Mouse (Mus musculus): ENCODE data around the gene Cd19. TPM values are rescaled to one million over a fixed set of nuclear protein-coding genes. Genes with fewer than 3 reads are reported as not detected.
"Not testable (repeated sequence)": the region's sequence is repeated elsewhere in the genome, so short reads cannot be mapped to it uniquely, and the experiment has no call there.

Cd19 gene
- polyA plus RNA-seq, 1 experiment from 2014 or later: not detected

- no peak for ATAC-seq (ENCODE audit: low FRiP score, low read depth)
- no peak overlapping the region for H3K4me3 ChIP-seq
- H3K27ac ChIP-seq: no peak overlapping the region
- H3K27me3 ChIP-seq (replicated peaks): no peaks in the 10 kb centered on the region
- H3K9ac ChIP-seq: no peak overlapping the region
- WGBS: 13% methylated on average over 5 of the region's 5 CpGs
- H3K4me2 ChIP-seq (replicated peaks): no peak overlapping the region
- no peaks in the 10 kb centered on the region for H3K9me3 ChIP-seq
- H3K4me1 ChIP-seq: peaks cover 7% of the 10 kb centered on the region
- H3K36me3 ChIP-seq: no peaks in the 10 kb centered on the region
These were observed 15.1 kb downstream of the Cd19 start for GRCm38 (mm10) chr7:126399548-126399947.

- 90% methylated on average over 4 of the region's 4 CpGs for WGBS
- no peaks in the 10 kb centered on the region for H3K27me3 ChIP-seq (replicated peaks)
- no peak overlapping the region for H3K4me2 ChIP-seq (replicated peaks)
- no peaks in the 10 kb centered on the region for H3K9me3 ChIP-seq
- no peak overlapping the region for H3K9ac ChIP-seq
- H3K27ac ChIP-seq: no peak overlapping the region
- H3K4me1 ChIP-seq: peaks cover 7% of the 10 kb centered on the region
- H3K36me3 ChIP-seq: no peaks in the 10 kb centered on the region
- ATAC-seq (ENCODE audit: low FRiP score, low read depth): no peak
- H3K4me3 ChIP-seq: no peak overlapping the region
These were observed 16.9 kb downstream of the Cd19 start for GRCm38 (mm10) chr7:126397822-126398221.

- Histone ChIP-seq H3K27me3 (replicated peaks) (no peaks in the 10 kb centered on the region), H3K4me2 (replicated peaks) (0 out of 2 replicates have a peak overlapping the region, but pooled peaks have one; percentile 32), H3K9me3 (no peaks in the 10 kb centered on the region), H3K9ac (no peak overlapping the region), H3K4me1 (peaks cover 7% of the 10 kb centered on the region), H3K4me3 (no peak overlapping the region), H3K36me3 (no peaks in the 10 kb centered on the region), H3K27ac (no peak overlapping the region)
- WGBS: 57% methylated on average over 6 of the region's 6 CpGs
- no peak for ATAC-seq (ENCODE audit: low FRiP score, low read depth)
These were observed 17.5 kb downstream of the Cd19 start for GRCm38 (mm10) chr7:126397221-126397620.

- 0 out of 2 replicates have a peak, but pooled peaks cover 3% of the 10 kb centered on the region for H3K36me3 ChIP-seq
- H3K4me2 ChIP-seq (replicated peaks): peak within 1 kb of the TSS; percentile 73
- H3K27me3 ChIP-seq (replicated peaks): no peaks in the 10 kb centered on the region
- peaks cover 7% of the 10 kb centered on the region for H3K4me1 ChIP-seq
- H3K27ac ChIP-seq: no peak within 1 kb of the TSS
- no peaks in the 10 kb centered on the region for H3K9me3 ChIP-seq
- ATAC-seq (ENCODE audit: low FRiP score, low read depth): peak; percentile 100
- H3K4me3 ChIP-seq: peak within 1 kb of the TSS; percentile 68
- WGBS: 0% methylated on average over 59 of the region's 59 CpGs
- peak within 1 kb of the TSS; percentile 72 for H3K9ac ChIP-seq
These were observed 18.2 kb downstream of the Cd19 start, which contains the start of gene Nfatc2ip for GRCm38 (mm10) chr7:126396298-126397119. Gene Nfatc2ip (minus strand): TSS chr7:126396737.

- H3K9ac ChIP-seq; H3K27ac ChIP-seq; H3K4me3 ChIP-seq; H3K4me2 ChIP-seq (replicated peaks); ATAC-seq (ENCODE audit: low FRiP score, low read depth); H3K27me3 ChIP-seq (replicated peaks); H3K4me1 ChIP-seq; H3K9me3 ChIP-seq: not testable (repeated sequence)
- H3K36me3 ChIP-seq: peaks cover 32% of the 10 kb centered on the region
- 92% methylated on average over 7 of the region's 7 CpGs for WGBS
These were observed 22.4 kb downstream of the Cd19 start for GRCm38 (mm10) chr7:126392086-126392884.

GRCm38 (mm10) chr7:126388185-126388584 lies 26.5 kb downstream of the Cd19 start:
- Histone ChIP-seq H3K4me2 (replicated peaks) (no peak overlapping the region), H3K27me3 (replicated peaks) (no peaks in the 10 kb centered on the region), H3K9me3 (no peaks in the 10 kb centered on the region), H3K9ac (no peak overlapping the region), H3K4me1 (no peaks in the 10 kb centered on the region), H3K36me3 (peaks cover 60% of the 10 kb centered on the region), H3K27ac (no peak overlapping the region), H3K4me3 (no peak overlapping the region)
- WGBS: 96% methylated on average over 1 of the region's 1 CpGs
- ATAC-seq (ENCODE audit: low FRiP score, low read depth): no peak

- no peaks in the 10 kb centered on the region for H3K27me3 ChIP-seq (replicated peaks)
- no peak for ATAC-seq (ENCODE audit: low FRiP score, low read depth)
- WGBS: 93% methylated on average over 5 of the region's 5 CpGs
- peaks cover 38% of the 10 kb centered on the region for H3K36me3 ChIP-seq
- no peak overlapping the region for H3K27ac ChIP-seq
- no peak overlapping the region for H3K4me3 ChIP-seq
- no peaks in the 10 kb centered on the region for H3K9me3 ChIP-seq
- H3K4me2 ChIP-seq (replicated peaks): no peak overlapping the region
- H3K4me1 ChIP-seq: no peaks in the 10 kb centered on the region
- no peak overlapping the region for H3K9ac ChIP-seq
These were observed 31.1 kb downstream of the Cd19 start for GRCm38 (mm10) chr7:126383565-126383964.

- Histone ChIP-seq H3K9me3 (no peaks in the 10 kb centered on the region), H3K4me3 (peak within 1 kb of the TSS; percentile 85), H3K27me3 (replicated peaks) (no peaks in the 10 kb centered on the region), H3K27ac (peak within 1 kb of the TSS; percentile 42; the same call in 1 of the 2 replicates), H3K4me1 (peaks cover 18% of the 10 kb centered on the region), H3K9ac (peak within 1 kb of the TSS; percentile 88), H3K36me3 (peaks cover 23% of the 10 kb centered on the region), H3K4me2 (replicated peaks) (peak within 1 kb of the TSS; percentile 99)
- under 1% methylated on average over 33 of the region's 33 CpGs for WGBS
- ATAC-seq (ENCODE audit: low FRiP score, low read depth): peak; percentile 97
These were observed 37.2 kb downstream of the Cd19 start, which contains the start of gene Spns1 for GRCm38 (mm10) chr7:126377278-126378158. Gene Spns1 (minus strand): TSS chr7:126377450.

GRCm38 (mm10) chr7:126376903-126377277 lies 37.8 kb downstream of the Cd19 start:
- ATAC-seq (ENCODE audit: low FRiP score, low read depth): peak; percentile 78
- peak overlapping the region; percentile 85 for H3K4me3 ChIP-seq
- no peaks in the 10 kb centered on the region for H3K27me3 ChIP-seq (replicated peaks)
- peak overlapping the region; percentile 88 for H3K9ac ChIP-seq
- no peaks in the 10 kb centered on the region for H3K9me3 ChIP-seq
- H3K4me1 ChIP-seq: peaks cover 18% of the 10 kb centered on the region
- H3K27ac ChIP-seq: no peak overlapping the region
- H3K36me3 ChIP-seq: peaks cover 30% of the 10 kb centered on the region
- WGBS: 1% methylated on average over 27 of the region's 27 CpGs
- H3K4me2 ChIP-seq (replicated peaks): peak overlapping the region; percentile 99

GRCm38 (mm10) chr7:126375012-126375411 lies 39.7 kb downstream of the Cd19 start:
- H3K27ac ChIP-seq: no peak overlapping the region
- no peak overlapping the region for H3K9ac ChIP-seq
- no peaks in the 10 kb centered on the region for H3K9me3 ChIP-seq
- no peak for ATAC-seq (ENCODE audit: low FRiP score, low read depth)
- H3K4me3 ChIP-seq: no peak overlapping the region
- no peak overlapping the region for H3K4me2 ChIP-seq (replicated peaks)
- H3K4me1 ChIP-seq: peaks cover 18% of the 10 kb centered on the region
- H3K27me3 ChIP-seq (replicated peaks): no peaks in the 10 kb centered on the region
- peaks cover 48% of the 10 kb centered on the region for H3K36me3 ChIP-seq
- 82% methylated on average over 5 of the region's 5 CpGs for WGBS

- WGBS: 84% methylated on average over 6 of the region's 6 CpGs
- Histone ChIP-seq H3K27me3 (replicated peaks) (no peaks in the 10 kb centered on the region), H3K9ac (no peak overlapping the region), H3K4me2 (replicated peaks) (no peak overlapping the region), H3K27ac (no peak overlapping the region), H3K36me3 (peaks cover 53% of the 10 kb centered on the region), H3K9me3 (no peaks in the 10 kb centered on the region), H3K4me1 (peaks cover 18% of the 10 kb centered on the region), H3K4me3 (no peak overlapping the region)
- ATAC-seq (ENCODE audit: low FRiP score, low read depth): no peak
These were observed 40.2 kb downstream of the Cd19 start for GRCm38 (mm10) chr7:126374526-126374925.

Measured in neural tube, embryonic 12.5 days (tissue).